Mouse (Mus musculus) ES-Bruce4 (cell line): Measurements from ENCODE around the gene Sult1c1. TPM values are rescaled to one million over a fixed set of nuclear protein-coding genes. Genes with fewer than 3 reads are reported as not detected.
A peak's percentile ranks its signal among the peaks of the same experiment; 100 is the strongest.
"Not testable (repeated sequence)": the region's sequence is repeated elsewhere in the genome, so short reads cannot be mapped to it uniquely, and the experiment has no call there.

Experiments
- H3K27ac ChIP-seq: 2 replicates; pipeline ENCODE4 v1.5.1; 2012; ENCODE audit warnings: low read length, inconsistent platforms; ENCODE audit not compliant: insufficient read depth
- H3K27me3 ChIP-seq: 2 replicates; pipeline ENCODE4 v1.6.1; 2012; ENCODE audit warnings: mild to moderate bottlenecking, low read length, inconsistent platforms; ENCODE audit not compliant: control insufficient read depth, poor library complexity, insufficient read depth, severe bottlenecking
- H3K36me3 ChIP-seq: 2 replicates; pipeline ENCODE4 v1.6.1; 2012; ENCODE audit warnings: inconsistent platforms, mild to moderate bottlenecking, low read length, moderate library complexity; ENCODE audit not compliant: control insufficient read depth, poor library complexity, insufficient read depth, severe bottlenecking
- H3K4me1 ChIP-seq: one replicate; pipeline ENCODE4 v1.8.1; 2011; ENCODE audit warnings: low read length; ENCODE audit not compliant: control insufficient read depth, insufficient read depth
- H3K4me3 ChIP-seq: 2 replicates; pipeline ENCODE4 v1.5.1; 2011; ENCODE audit warnings: low read depth, mild to moderate bottlenecking, low read length
- H3K9ac ChIP-seq: 2 replicates; pipeline ENCODE4 v1.6.1; 2012; ENCODE audit warnings: low read depth, mild to moderate bottlenecking, inconsistent platforms; ENCODE audit not compliant: poor library complexity, severe bottlenecking
- H3K9me3 ChIP-seq: replicated peaks from 2 replicates; pipeline ENCODE4 v1.6.1; 2012; ENCODE audit warnings: mild to moderate bottlenecking, low read length, inconsistent platforms; ENCODE audit not compliant: control insufficient read depth, poor library complexity, insufficient read depth, severe bottlenecking
- CTCF ChIP-seq: IDR thresholded peaks from one replicate; pipeline ENCODE4 v1.8.1; 2011; ENCODE audit warnings: low read depth, low read length
- EP300 ChIP-seq: IDR thresholded peaks from 2 replicates; pipeline ENCODE4 v1.6.1; 2011; ENCODE audit warnings: low read depth, low read length; ENCODE audit not compliant: insufficient read depth
- POLR2A ChIP-seq: IDR thresholded peaks from one replicate; pipeline ENCODE4 v1.8.1; 2011; ENCODE audit warnings: low read length; ENCODE audit not compliant: insufficient read depth
- polyA plus RNA-seq: library from polyadenylated mRNA; stranded (reverse); fragments of >200 nt; gene quantifications from 2 replicates; pipeline ENCODE4 v1.2.4, GENCODE M21; 2011; ENCODE audit warnings: low read depth; ENCODE audit not compliant: missing spikeins, insufficient read depth, insufficient read length

The Sult1c1 gene
- not detected in 2 replicates for polyA plus RNA-seq

DNA sequence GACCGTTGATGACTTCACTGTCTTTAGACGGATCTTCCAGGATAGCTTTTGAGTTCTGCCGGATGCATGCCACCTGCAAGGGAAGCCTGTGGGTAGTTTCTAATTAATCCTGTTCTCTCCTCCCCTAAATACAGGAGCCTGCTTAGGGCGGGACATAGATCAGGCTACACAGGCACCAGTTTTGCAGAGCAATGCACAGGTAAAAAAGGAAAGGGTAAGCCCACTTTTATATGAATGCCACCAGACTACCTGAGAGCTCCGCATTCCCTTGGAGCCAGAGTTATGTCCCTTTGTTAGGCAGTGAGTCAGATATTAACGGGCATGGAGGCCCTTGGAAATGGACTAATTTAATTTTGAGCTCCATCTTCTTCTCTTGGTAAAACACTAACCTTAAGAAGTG lies at the start of gene Sult1c1:
TSS of gene Sult1c1 (minus strand) at position 101 of the 400 bp plus-strand sequence.
- H3K4me3 ChIP-seq = no peak within 1 kb of the TSS
- no peaks in the 10 kb centered on the region for H3K27me3 ChIP-seq
- TF ChIP-seq EP300 = no peak
- TF ChIP-seq CTCF = no peak
- no peak for TF ChIP-seq POLR2A
- H3K36me3 ChIP-seq = no peaks in the 10 kb centered on the region
- no peak within 1 kb of the TSS for H3K9ac ChIP-seq
- H3K4me1 ChIP-seq = no peaks in the 10 kb centered on the region
- H3K9me3 ChIP-seq = no peaks in the 10 kb centered on the region
- H3K27ac ChIP-seq = no peak within 1 kb of the TSS

GRCm38 (mm10) chr17:54014204-54014603 lies 23.7 kb upstream of the Sult1c1 start:
- no peak overlapping the region for H3K27ac ChIP-seq
- no peaks in the 10 kb centered on the region for H3K4me1 ChIP-seq
- H3K27me3 ChIP-seq = no peaks in the 10 kb centered on the region
- no peaks in the 10 kb centered on the region for H3K36me3 ChIP-seq
- TF ChIP-seq CTCF (no peak), EP300 (no peak)
- no peak overlapping the region for H3K4me3 ChIP-seq
- H3K9me3 ChIP-seq = peaks cover 17% of the 10 kb centered on the region
- H3K9ac ChIP-seq = no peak overlapping the region

- H3K4me3 ChIP-seq = no peak overlapping the region
- peaks cover 17% of the 10 kb centered on the region for H3K9me3 ChIP-seq
- no peaks in the 10 kb centered on the region for H3K4me1 ChIP-seq
- TF ChIP-seq EP300 (0 out of 2 replicates have a peak, but pooled peaks have one; percentile 18), POLR2A (no peak), CTCF (no peak)
- H3K27me3 ChIP-seq = no peaks in the 10 kb centered on the region
- H3K36me3 ChIP-seq = no peaks in the 10 kb centered on the region
- H3K9ac ChIP-seq = no peak overlapping the region
- no peak overlapping the region for H3K27ac ChIP-seq
These were observed 20.7 kb upstream of the Sult1c1 start for GRCm38 (mm10) chr17:54011196-54011595.

- not testable (repeated sequence) for H3K4me1 ChIP-seq, H3K36me3 ChIP-seq, H3K4me3 ChIP-seq, H3K27me3 ChIP-seq, H3K9ac ChIP-seq, H3K27ac ChIP-seq
- H3K9me3 ChIP-seq = peaks cover 17% of the 10 kb centered on the region
These were observed 20.1 kb upstream of the Sult1c1 start for GRCm38 (mm10) chr17:54010536-54010935.

- Histone ChIP-seq H3K4me3 (no peak overlapping the region), H3K36me3 (no peaks in the 10 kb centered on the region)
- no peak for TF ChIP-seq EP300
- no peak for TF ChIP-seq CTCF
- no peak for TF ChIP-seq POLR2A
These were observed 13.0 kb upstream of the Sult1c1 start for GRCm38 (mm10) chr17:54003522-54003921.

GRCm38 (mm10) chr17:53973606-53974005 lies 16.9 kb downstream of the Sult1c1 start:
- Histone ChIP-seq H3K27ac (no peak overlapping the region), H3K4me1 (no peaks in the 10 kb centered on the region)

More at GRCm38 (mm10) chr17:54003522-54003921, 13.0 kb upstream of the Sult1c1 start:
- no peak overlapping the region for H3K9ac ChIP-seq
- no peaks in the 10 kb centered on the region for H3K27me3 ChIP-seq
- no peaks in the 10 kb centered on the region for H3K4me1 ChIP-seq
- H3K27ac ChIP-seq = no peak overlapping the region
- H3K9me3 ChIP-seq = no peaks in the 10 kb centered on the region

More at GRCm38 (mm10) chr17:53973606-53974005, 16.9 kb downstream of the Sult1c1 start:
- Histone ChIP-seq H3K36me3 (no peaks in the 10 kb centered on the region), H3K4me3 (no peak overlapping the region), H3K9ac (no peak overlapping the region), H3K27me3 (no peaks in the 10 kb centered on the region), H3K9me3 (no peaks in the 10 kb centered on the region)
- no peak for TF ChIP-seq CTCF
- TF ChIP-seq EP300 = no peak
- TF ChIP-seq POLR2A = no peak
